Mouse (Mus musculus): Measurements from ENCODE around the gene Pygo2. TPM values are rescaled to one million over a fixed set of nuclear protein-coding genes. Genes with fewer than 3 reads are reported as not detected.

Gene Pygo2
- total and polyA plus RNA-seq, 2 experiments from 2014 or later = 31.0 to 74.7 TPM

DNA sequence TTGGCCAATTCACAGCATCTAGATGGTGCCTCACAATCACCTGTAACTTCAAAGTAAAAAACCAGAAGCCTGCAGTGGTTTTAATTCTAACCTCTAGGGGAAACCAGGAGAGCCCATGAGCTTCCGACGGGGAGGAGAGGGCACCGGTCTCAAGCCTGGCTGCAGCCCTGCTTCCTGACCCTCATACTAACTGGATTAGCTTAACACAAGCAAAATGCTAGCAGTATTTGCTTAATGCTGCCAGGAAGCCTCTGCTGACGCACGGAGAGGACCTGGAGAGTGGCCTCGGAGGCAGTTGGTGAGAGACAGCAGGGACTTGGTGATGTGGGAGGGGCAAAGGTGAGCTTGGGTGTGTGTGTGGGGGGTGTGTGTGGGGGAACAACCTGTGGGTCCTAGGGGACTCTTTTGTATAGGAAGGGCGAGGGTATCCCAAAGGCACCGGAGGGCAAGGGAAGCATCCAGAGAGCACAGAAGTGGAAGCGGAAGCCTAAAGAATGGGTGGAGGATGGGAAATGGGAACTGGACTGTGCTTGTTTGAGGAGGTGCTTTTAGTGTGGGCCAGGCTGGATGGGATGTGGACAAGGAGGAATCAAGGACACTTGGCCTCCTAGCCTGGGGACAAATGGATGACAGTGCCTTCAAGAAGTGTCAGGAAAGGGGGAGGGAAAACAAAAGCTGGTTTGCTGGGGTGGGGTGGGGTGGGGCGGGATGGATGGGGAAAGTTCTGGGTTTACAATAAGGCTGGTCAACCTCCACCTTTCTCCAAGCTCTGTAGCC is 24.6 kb downstream of the Pygo2 start, which contains the start of gene Pmvk:
Gene Pmvk, plus strand, starts transcription at position 141 of the 777 bp plus-strand sequence.
- WGBS = 73% methylated on average over 10 of the region's 10 CpGs
- Histone ChIP-seq H3K9ac (replicated peaks; ENCODE audit: low read length) (no peak within 1 kb of the TSS), H3K27me3 (ENCODE audit: insufficient read depth, low read length) (no peaks in the 10 kb centered on the region), H3K9me3 (ENCODE audit: low read length) (no peaks in the 10 kb centered on the region), H3K4me1 (ENCODE audit: insufficient read depth, low read length) (no peaks in the 10 kb centered on the region), H3K4me3 (ENCODE audit: low read length) (no peak within 1 kb of the TSS), H3K27ac (no peak within 1 kb of the TSS), H3K36me3 (ENCODE audit: insufficient read depth, low read length) (no peaks in the 10 kb centered on the region), H3K4me2 (ENCODE audit: low read depth, low read length) (no peak within 1 kb of the TSS)
- DNase-seq (ENCODE audit: low spot score) (no peak), ATAC-seq (no peak)
- TF ChIP-seq CTCF (IDR thresholded peaks at IDR 0.05; ENCODE audit: low read depth) = no peak

DNA sequence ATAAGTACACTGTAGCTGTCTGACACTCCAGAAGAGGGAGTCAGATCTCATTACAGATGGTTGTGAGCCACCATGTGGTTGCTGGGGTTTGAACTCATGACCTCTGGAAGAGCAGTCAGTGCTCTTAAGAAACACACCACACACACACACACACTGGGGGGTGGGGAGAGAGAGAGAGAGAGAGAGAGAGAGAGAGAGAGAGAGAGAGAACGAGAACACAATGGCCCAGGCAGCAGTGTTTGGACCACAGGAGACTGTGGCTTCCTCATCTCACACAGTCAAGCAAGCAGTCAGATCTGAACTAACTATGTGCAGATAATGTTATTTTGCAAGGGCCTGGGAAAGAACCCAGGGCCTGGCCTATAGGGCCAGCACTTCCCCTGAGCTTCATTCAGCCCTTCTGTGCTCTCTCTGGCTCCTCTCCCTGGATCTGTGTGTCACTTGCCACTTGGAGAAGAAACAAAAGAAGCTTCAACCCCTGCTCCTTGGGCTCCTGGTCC is 25.8 kb downstream of the Pygo2 start:
- Histone ChIP-seq H3K9ac (replicated peaks; ENCODE audit: low read length) (no peak overlapping the region), H3K4me3 (ENCODE audit: low read length) (no peak overlapping the region), H3K9me3 (ENCODE audit: low read length) (no peaks in the 10 kb centered on the region), H3K27ac (no peak overlapping the region), H3K4me2 (ENCODE audit: low read depth, low read length) (no peak overlapping the region), H3K27me3 (ENCODE audit: insufficient read depth, low read length) (no peaks in the 10 kb centered on the region), H3K36me3 (ENCODE audit: insufficient read depth, low read length) (no peaks in the 10 kb centered on the region), H3K4me1 (ENCODE audit: insufficient read depth, low read length) (no peaks in the 10 kb centered on the region)
- ATAC-seq (no peak), DNase-seq (ENCODE audit: low spot score) (no peak)
- TF ChIP-seq CTCF (IDR thresholded peaks at IDR 0.05; ENCODE audit: low read depth) = no peak
- 29% methylated on average over 1 of the region's 1 CpGs for WGBS

DNA sequence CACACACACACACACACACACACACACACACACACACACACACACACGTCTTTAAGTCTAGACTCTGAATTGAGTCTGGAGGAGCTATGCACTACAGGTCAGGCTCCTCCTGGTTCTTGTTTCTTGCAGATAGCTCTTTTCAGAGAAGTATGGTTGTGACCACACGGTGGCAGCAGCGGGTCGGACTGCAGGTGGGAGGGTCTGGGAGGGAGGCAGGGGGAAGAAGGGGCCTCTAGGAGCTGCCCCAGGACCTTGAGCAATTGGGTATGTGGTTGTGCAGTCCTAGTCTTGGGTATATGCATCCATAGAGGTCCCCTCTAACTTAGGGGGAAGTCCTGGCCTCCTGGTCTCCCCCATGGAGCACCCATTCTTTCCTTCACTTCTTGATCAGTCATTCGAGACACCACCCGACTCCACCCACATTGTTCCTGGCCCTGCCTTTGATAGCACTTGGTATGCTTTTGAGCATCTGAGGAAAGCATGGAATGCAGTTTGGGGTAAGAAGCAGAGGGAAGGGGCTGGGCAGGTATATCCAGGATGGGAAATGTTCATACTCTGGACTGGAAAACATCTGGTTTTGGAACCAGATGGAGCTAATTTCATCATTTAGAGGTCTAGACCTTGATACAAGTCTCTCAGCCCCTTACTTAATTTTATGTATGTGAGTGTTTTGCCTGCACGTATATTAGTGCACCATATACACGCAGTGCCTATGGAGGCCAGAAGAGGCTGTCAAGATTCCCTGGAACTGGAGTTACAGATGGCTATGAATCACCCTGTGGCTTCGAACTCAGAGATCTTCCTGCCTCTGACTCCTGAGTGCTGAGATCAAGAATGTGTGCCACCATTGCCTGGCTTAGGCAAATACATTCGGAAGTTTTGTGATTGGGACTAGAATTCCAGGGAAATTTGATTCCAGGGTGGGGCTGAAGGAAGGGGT is 27.0 kb downstream of the Pygo2 start:
- no peaks in the 10 kb centered on the region for H3K9me3 ChIP-seq (ENCODE audit: low read length)
- DNase-seq (ENCODE audit: low spot score) (peak; percentile 58), ATAC-seq (no peak)
- no peaks in the 10 kb centered on the region for H3K4me1 ChIP-seq (ENCODE audit: insufficient read depth, low read length)
- H3K4me2 ChIP-seq (ENCODE audit: low read depth, low read length) = no peak overlapping the region
- 0 out of 2 replicates have a peak, but pooled peaks cover 3% of the 10 kb centered on the region for H3K36me3 ChIP-seq (ENCODE audit: insufficient read depth, low read length)
- 27% methylated on average over 10 of the region's 10 CpGs for WGBS
- no peaks in the 10 kb centered on the region for H3K27me3 ChIP-seq (ENCODE audit: insufficient read depth, low read length)
- H3K27ac ChIP-seq = no peak overlapping the region
- peak; percentile 71 for TF ChIP-seq CTCF (IDR thresholded peaks at IDR 0.05; ENCODE audit: low read depth)
- H3K9ac ChIP-seq (replicated peaks; ENCODE audit: low read length) = no peak overlapping the region
- no peak overlapping the region for H3K4me3 ChIP-seq (ENCODE audit: low read length)

GRCm38 (mm10) chr3:89458372-89458964 is 28.5 kb downstream of the Pygo2 start:
- H3K4me1 ChIP-seq (ENCODE audit: insufficient read depth, low read length) = no peaks in the 10 kb centered on the region
- no peak for DNase-seq (ENCODE audit: low spot score)
- no peaks in the 10 kb centered on the region for H3K27me3 ChIP-seq (ENCODE audit: insufficient read depth, low read length)
- peak; percentile 46; the same call in 1 of the 2 replicates for ATAC-seq
- WGBS = 42% methylated on average over 13 of the region's 13 CpGs
- no peaks in the 10 kb centered on the region for H3K9me3 ChIP-seq (ENCODE audit: low read length)
- peak overlapping the region; percentile 94; the same call in 1 of the 2 replicates for H3K27ac ChIP-seq
- H3K9ac ChIP-seq (replicated peaks; ENCODE audit: low read length) = no peak overlapping the region
- H3K36me3 ChIP-seq (ENCODE audit: insufficient read depth, low read length) = 0 out of 2 replicates have a peak, but pooled peaks cover 6% of the 10 kb centered on the region
- H3K4me3 ChIP-seq (ENCODE audit: low read length) = peak overlapping the region; percentile 68
- H3K4me2 ChIP-seq (ENCODE audit: low read depth, low read length) = peak overlapping the region; percentile 78
- no peak for TF ChIP-seq CTCF (IDR thresholded peaks at IDR 0.05; ENCODE audit: low read depth)

DNA sequence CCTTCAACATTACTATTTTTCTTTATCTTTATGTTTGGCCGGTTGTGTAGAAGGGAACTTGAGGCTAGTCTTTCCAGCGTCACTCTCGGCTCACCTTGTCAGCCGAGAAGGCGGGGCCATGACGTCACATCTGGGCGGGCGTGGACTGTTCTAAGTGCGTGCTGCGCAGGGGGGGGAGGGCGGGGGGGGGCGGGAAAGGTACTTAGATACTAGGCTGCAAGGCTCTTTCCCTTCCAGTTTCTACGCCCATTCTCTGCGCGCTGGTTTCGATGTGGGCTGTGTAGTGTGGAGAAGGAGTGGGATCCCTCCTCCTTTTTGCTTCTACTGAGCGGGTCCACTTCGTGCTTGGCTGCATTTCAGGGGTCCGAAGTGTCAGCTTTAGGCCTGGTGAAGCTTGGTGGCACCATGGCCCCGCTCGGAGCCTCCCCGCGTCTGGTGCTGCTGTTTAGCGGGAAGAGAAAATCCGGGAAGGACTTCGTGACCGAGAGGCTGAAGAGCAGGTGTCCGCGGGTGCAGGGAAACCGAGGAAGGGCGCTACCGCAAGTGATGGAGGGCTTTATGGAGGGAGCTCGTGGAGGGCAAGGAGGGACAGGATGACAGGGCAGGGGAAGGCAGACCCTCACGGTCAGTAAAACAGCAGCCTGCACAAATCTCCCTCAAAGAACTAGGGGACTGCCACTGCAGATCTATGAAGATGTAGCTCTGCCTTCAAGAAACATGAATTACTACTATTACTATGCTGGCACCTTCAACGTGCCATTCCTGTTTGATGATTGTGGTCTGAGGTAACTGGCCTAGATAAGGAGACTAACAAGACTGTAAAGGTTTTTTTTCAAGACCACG is 29.2 kb downstream of the Pygo2 start:
- under 1% methylated on average over 35 of the region's 36 CpGs for WGBS
- ATAC-seq (peak; percentile 94), DNase-seq (ENCODE audit: low spot score) (peak; percentile 95)
- Histone ChIP-seq H3K9ac (replicated peaks; ENCODE audit: low read length) (peak overlapping the region; percentile 84), H3K27ac (peak overlapping the region; percentile 94), H3K4me1 (ENCODE audit: insufficient read depth, low read length) (no peaks in the 10 kb centered on the region), H3K27me3 (ENCODE audit: insufficient read depth, low read length) (no peaks in the 10 kb centered on the region), H3K36me3 (ENCODE audit: insufficient read depth, low read length) (0 out of 2 replicates have a peak, but pooled peaks cover 6% of the 10 kb centered on the region), H3K9me3 (ENCODE audit: low read length) (no peaks in the 10 kb centered on the region), H3K4me2 (ENCODE audit: low read depth, low read length) (peak overlapping the region; percentile 78), H3K4me3 (ENCODE audit: low read length) (peak overlapping the region; percentile 68)
- TF ChIP-seq CTCF (IDR thresholded peaks at IDR 0.05; ENCODE audit: low read depth) = no peak
